Mouse (Mus musculus) erythroblast, embryonic 14.5 days (primary cell): ENCODE measurements around the gene Gm26620.

Source experiments
- GATA1 ChIP-seq: IDR thresholded peaks from 2 replicates; pipeline ENCODE4 v1.6.1; 2012; ENCODE audit warnings: low read length, inconsistent platforms, mixed read lengths
- TAL1 ChIP-seq: IDR thresholded peaks from 3 replicates; pipeline ENCODE4 v1.6.1; 2012; ENCODE audit warnings: low read length, inconsistent platforms, mixed read lengths

GRCm38 (mm10) chr1:170864234-170864633 lies 20.6 kb upstream of the Gm26620 start:
- TF ChIP-seq TAL1 (no peak), GATA1 (no peak)
